19 mouse cellular contexts compared by ENCODE assay signal in the genomic region with DNA sequence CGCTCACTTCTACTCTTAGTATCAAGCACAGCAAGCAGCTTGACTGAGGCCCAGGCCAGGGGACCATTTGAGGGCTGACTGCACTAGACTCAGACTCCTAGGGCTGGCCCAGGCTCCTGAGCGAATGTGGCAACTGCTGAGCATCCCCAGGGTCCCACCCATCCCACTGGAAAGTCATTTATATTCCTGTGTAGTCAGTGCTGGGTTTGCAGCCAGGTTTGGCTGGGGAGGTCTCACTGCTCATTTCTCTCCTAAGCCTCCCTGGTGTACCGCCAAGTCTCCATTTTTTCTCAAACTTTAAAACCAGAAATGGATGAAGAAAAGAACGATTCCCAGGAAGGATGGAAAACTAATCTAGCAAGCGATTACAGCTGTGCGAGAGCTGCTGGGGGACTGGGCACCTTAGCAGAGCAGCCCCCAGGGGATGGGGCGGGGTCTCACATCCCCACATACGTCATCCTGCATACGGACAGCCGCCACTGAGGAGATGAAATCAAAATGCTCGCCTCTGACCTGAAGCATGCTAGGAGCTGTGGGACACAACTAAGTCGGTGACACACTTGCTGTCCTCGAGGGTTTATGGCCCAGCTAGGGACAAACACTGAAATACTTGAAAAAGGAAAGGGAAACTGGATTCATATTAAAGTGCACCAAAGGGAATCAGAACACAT.
DNase-seq lines count a peak whose midpoint lies in the region; ATAC-seq lines count a peak whose summit lies in the region.
"Had no signal": no experiment of that assay in that cellular context is flagged by ENCODE, and none has a peak within 500 bp of the region (broad histone marks: within the 10 kb centered on the region; RNA-seq: fewer than 3 reads in every experiment).

No protein-coding gene starts in this region.

- H3K4me1 ChIP-seq in midbrain, embryonic 13.5 days (replicated peaks): peaks cover 33% of the 10 kb centered on the region
- H3K4me1 ChIP-seq in midbrain, embryonic 16.5 days (ENCODE audit: control insufficient read depth, insufficient read depth, low read length): peaks cover 26% of the 10 kb centered on the region
- peaks cover 15% of the 10 kb centered on the region; the same call in 1 of the 2 replicates for H3K4me1 ChIP-seq in stomach, embryonic 16.5 days (ENCODE audit: control insufficient read depth, insufficient read depth, low read length)
- peaks cover 29% of the 10 kb centered on the region for H3K4me1 ChIP-seq in forebrain, embryonic 15.5 days

- H3K4me2 ChIP-seq in midbrain, embryonic 13.5 days (replicated peaks): no peak overlapping the region
- H3K4me2 ChIP-seq in midbrain, embryonic 16.5 days (ENCODE audit: low read length): no peak overlapping the region
- H3K4me2 ChIP-seq in stomach, embryonic 16.5 days (ENCODE audit: low read depth, low read length): no peak overlapping the region
- H3K4me2 ChIP-seq in forebrain, embryonic 15.5 days (replicated peaks): no peak overlapping the region
- H3K4me2 ChIP-seq: liver, embryonic 11.5 days; neural tube, embryonic 12.5 days had no signal

- no peak for ATAC-seq in midbrain, embryonic 13.5 days
- no peak for ATAC-seq in midbrain, embryonic 16.5 days
- peak; percentile 73; the same call in 1 of the 2 replicates for ATAC-seq in stomach, embryonic 16.5 days (ENCODE audit: insufficient read depth, low FRiP score)
- no peak for ATAC-seq in forebrain, embryonic 15.5 days (replicated peaks)
- ATAC-seq: forebrain, postnatal 0 days had no signal

- intact Hi-C loops in heart, postnatal 10 days (cut with DNase I): no loop called here
- intact Hi-C loops in heart, postnatal 25 days (cut with DNase I): no loop called here
- intact Hi-C loops in gastrocnemius, postnatal 14 days (cut with DNase I; ENCODE audit: low total_unique reads): no loop called here

- peak; percentile 35 to 41 for DNase-seq in heart, postnatal 10 days
- DNase-seq in heart, postnatal 25 days (ENCODE audit: low spot score): no peak
- peak; percentile 68 for DNase-seq in gastrocnemius, postnatal 14 days
- no peak for DNase-seq in right cerebral cortex, postnatal 4 days
- DNase-seq: adrenal gland, postnatal 10 days; cerebellum, adult 18-20 months; cerebellum, postnatal 36 days; forebrain, postnatal 0 days; kidney, adult 2 months; kidney, postnatal 14 days; layer of hippocampus, adult 9-11 months; right cerebral cortex, postnatal 25 days had no signal

- no peak overlapping the region for H3K9ac ChIP-seq in midbrain, embryonic 13.5 days (replicated peaks)
- H3K9ac ChIP-seq in midbrain, embryonic 16.5 days (ENCODE audit: low read depth, low read length): no peak overlapping the region
- H3K9ac ChIP-seq in stomach, embryonic 16.5 days (ENCODE audit: low read length): peak overlapping the region; percentile 54; the same call in 1 of the 2 replicates
- no peak overlapping the region for H3K9ac ChIP-seq in forebrain, embryonic 15.5 days (replicated peaks)
- H3K9ac ChIP-seq: forebrain, postnatal 0 days; neural tube, embryonic 12.5 days had no signal

- H3K27me3 ChIP-seq in midbrain, embryonic 13.5 days: no peaks in the 10 kb centered on the region
- H3K27me3 ChIP-seq in midbrain, embryonic 16.5 days (ENCODE audit: control insufficient read depth, insufficient read depth, low read depth, low read length): no peaks in the 10 kb centered on the region
- H3K27me3 ChIP-seq in stomach, embryonic 16.5 days (ENCODE audit: control insufficient read depth, insufficient read depth, low read length): no peaks in the 10 kb centered on the region
- H3K27me3 ChIP-seq in forebrain, embryonic 15.5 days: no peaks in the 10 kb centered on the region
- H3K27me3 ChIP-seq: neural tube, embryonic 12.5 days had no signal

- no peaks in the 10 kb centered on the region for H3K9me3 ChIP-seq in midbrain, embryonic 13.5 days
- no peaks in the 10 kb centered on the region for H3K9me3 ChIP-seq in midbrain, embryonic 16.5 days (replicated peaks; ENCODE audit: control insufficient read depth, low read length, poor library complexity, severe bottlenecking)
- no peaks in the 10 kb centered on the region for H3K9me3 ChIP-seq in stomach, embryonic 16.5 days (replicated peaks; ENCODE audit: control insufficient read depth, low read length)
- no peaks in the 10 kb centered on the region for H3K9me3 ChIP-seq in forebrain, embryonic 15.5 days
- H3K9me3 ChIP-seq: hindbrain, embryonic 10.5 days; neural tube, embryonic 12.5 days had no signal

- H3K36me3 ChIP-seq in midbrain, embryonic 13.5 days: no peaks in the 10 kb centered on the region
- H3K36me3 ChIP-seq in midbrain, embryonic 16.5 days (ENCODE audit: control insufficient read depth, insufficient read depth, low read length): no peaks in the 10 kb centered on the region
- H3K36me3 ChIP-seq in stomach, embryonic 16.5 days (ENCODE audit: control insufficient read depth, insufficient read depth, low read length): no peaks in the 10 kb centered on the region
- no peaks in the 10 kb centered on the region for H3K36me3 ChIP-seq in forebrain, embryonic 15.5 days
- H3K36me3 ChIP-seq: hindbrain, embryonic 10.5 days; neural tube, embryonic 12.5 days had no signal

- no peak overlapping the region for H3K4me3 ChIP-seq in midbrain, embryonic 13.5 days (replicated peaks)
- H3K4me3 ChIP-seq in midbrain, embryonic 16.5 days (ENCODE audit: low read depth, low read length): no peak overlapping the region
- H3K4me3 ChIP-seq in stomach, embryonic 16.5 days (replicated peaks; ENCODE audit: low read length): no peak overlapping the region
- no peak overlapping the region for H3K4me3 ChIP-seq in forebrain, embryonic 15.5 days
- H3K4me3 ChIP-seq: hindbrain, embryonic 10.5 days; neural tube, embryonic 12.5 days had no signal

- WGBS in midbrain, embryonic 13.5 days: 79% methylated on average over 13 of the region's 13 CpGs
- 79% methylated on average over 13 of the region's 13 CpGs for WGBS in midbrain, embryonic 16.5 days
- 63% methylated on average over 13 of the region's 13 CpGs for WGBS in stomach, embryonic 16.5 days
- WGBS in forebrain, embryonic 15.5 days: 84% methylated on average over 13 of the region's 13 CpGs

- H3K27ac ChIP-seq in midbrain, embryonic 13.5 days: peak overlapping the region; percentile 0; the same call in 1 of the 2 replicates
- H3K27ac ChIP-seq in midbrain, embryonic 16.5 days (ENCODE audit: low read length): no peak overlapping the region
- H3K27ac ChIP-seq in stomach, embryonic 16.5 days (ENCODE audit: low read length): peak overlapping the region; percentile 62
- H3K27ac ChIP-seq in forebrain, embryonic 15.5 days (replicated peaks): no peak overlapping the region
- H3K27ac ChIP-seq: hindbrain, embryonic 10.5 days; neural tube, embryonic 12.5 days had no signal

Comparison
In these comparisons a context has a peak if more than half of its experiments do, and no peak if none do; other contexts are left out.
1. DNase-seq: peak in heart, postnatal 10 days (2 of 2) and gastrocnemius, postnatal 14 days (single experiment); none in heart, postnatal 25 days (single experiment) and right cerebral cortex, postnatal 4 days (single experiment).
2. H3K27ac ChIP-seq: peak in midbrain, embryonic 13.5 days (single experiment) and stomach, embryonic 16.5 days (single experiment); none in midbrain, embryonic 16.5 days (single experiment) and forebrain, embryonic 15.5 days (single experiment).